Mouse (Mus musculus) G1E (cell line): ENCODE results near the gene Large2. TPM values are rescaled to one million over a fixed set of nuclear protein-coding genes. Genes with fewer than 3 reads are reported as not detected.

Source experiments
- ATAC-seq: 2 replicates; pipeline ENCODE4 v1.8.0; 2016; ENCODE audit warnings: mild to moderate bottlenecking; ENCODE audit not compliant: insufficient number of reproducible peaks, poor library complexity, low FRiP score, severe bottlenecking; ENCODE audit errors: extremely low read depth
- DNase-seq: peaks from one replicate; pipeline ENCODE4 v3.0.0; 2012; ENCODE audit warnings: low spot score
- H3K27me3 ChIP-seq: 2 replicates; pipeline ENCODE4 v1.6.1; 2012; ENCODE audit warnings: mild to moderate bottlenecking, low read length, inconsistent platforms; ENCODE audit not compliant: insufficient read depth
- H3K36me3 ChIP-seq: replicated peaks from 2 replicates; pipeline ENCODE3; 2012; ENCODE audit warnings: mild to moderate bottlenecking, inconsistent platforms
- H3K4me1 ChIP-seq: 2 replicates; pipeline ENCODE4 v1.6.1; 2012; ENCODE audit warnings: low read depth, low read length, inconsistent platforms, mixed read lengths; ENCODE audit not compliant: insufficient read depth
- H3K4me3 ChIP-seq: 2 replicates; pipeline ENCODE4 v1.5.1; 2012; ENCODE audit warnings: low read depth, mild to moderate bottlenecking, inconsistent platforms, low read length, moderate library complexity, mixed read lengths
- H3K9me3 ChIP-seq: replicated peaks from 2 replicates; pipeline ENCODE4 v1.6.1; 2012; ENCODE audit warnings: inconsistent platforms
- CTCF ChIP-seq: IDR thresholded peaks from 2 replicates; pipeline ENCODE4 v1.5.1; 2012; ENCODE audit warnings: low read depth, low read length, inconsistent platforms, mixed read lengths
- GATA1 ChIP-seq: IDR thresholded peaks from 2 replicates; pipeline ENCODE4 v1.6.1; 2012; ENCODE audit warnings: borderline replicate concordance, low read length, inconsistent platforms, mixed read lengths
- GATA2 ChIP-seq: IDR thresholded peaks from 2 replicates; pipeline ENCODE4 v1.6.1; 2012; ENCODE audit warnings: low read depth, low read length, inconsistent platforms, borderline replicate concordance
- POLR2AphosphoS5 ChIP-seq: IDR thresholded peaks from 2 replicates; pipeline ENCODE4 v1.6.1; 2012; ENCODE audit warnings: low read depth, low read length, inconsistent platforms; ENCODE audit not compliant: insufficient replicate concordance
- TAL1 ChIP-seq: conservative IDR thresholded peaks from 2 replicates; pipeline ENCODE4 v1.6.1; 2012; ENCODE audit warnings: low read depth, low read length, inconsistent platforms, mixed read lengths
- polyA plus RNA-seq: library from polyadenylated mRNA; stranded (reverse); fragments of >175 nt; gene quantifications from 2 replicates; pipeline ENCODE4 v1.2.3, GENCODE M21; 2012
- total RNA-seq, 2 experiments: library from RNA; stranded (forward) in 1 of 2; stranded (reverse) in 1 of 2; fragments of 200-1000 nt in 1 of 2; fragments of >200 nt in 1 of 2; fragmentation: Nextera tagmentation in 1 of 2; gene quantifications; 2 replicates each; pipeline ENCODE4 v1.2.3; 2014 to 2017

The Large2 gene
- total and polyA plus RNA-seq, 3 experiments = 0.05 TPM; not detected in 2

DNA sequence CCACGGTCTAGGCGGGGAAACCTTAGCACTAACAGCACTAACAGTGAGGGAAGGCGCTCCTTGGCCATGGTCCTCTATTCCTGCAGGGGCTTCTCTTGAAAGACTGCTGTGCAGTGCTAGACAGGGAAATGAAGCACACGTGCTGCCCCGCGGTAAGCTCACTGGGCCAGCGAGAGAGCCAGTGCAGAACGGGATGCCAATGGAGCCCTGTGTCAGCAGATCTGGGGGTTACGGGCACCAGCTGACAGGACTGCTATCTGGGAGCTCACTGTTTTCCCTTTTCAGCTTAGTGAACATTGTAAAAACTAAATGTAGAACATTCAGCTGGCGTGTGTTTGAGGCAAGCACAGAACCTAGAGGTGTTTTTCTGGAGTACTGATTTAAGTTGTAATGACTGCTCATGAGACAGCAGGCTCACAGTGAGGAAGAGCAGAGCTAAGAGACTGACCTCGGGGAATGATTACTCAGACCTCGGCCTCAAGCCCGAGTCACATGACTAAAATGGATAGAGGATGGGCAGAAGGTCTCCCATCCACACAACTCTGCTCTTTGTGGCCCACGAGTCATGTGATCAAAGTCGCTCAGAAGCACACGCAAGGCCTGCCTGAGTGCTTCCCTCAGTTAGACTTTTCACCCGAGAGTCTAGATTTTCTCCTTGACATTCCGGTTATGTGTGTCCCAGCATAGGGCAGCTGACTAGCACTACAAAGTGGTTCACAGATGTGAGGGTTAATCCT is 33.8 kb upstream of the Large2 start:
- no peak; the same call in none of the 2 replicates for ATAC-seq
- TF ChIP-seq GATA1 (no peak), TAL1 (no peak), CTCF (no peak), GATA2 (no peak), POLR2AphosphoS5 (no peak)
- no peak overlapping the region for H3K4me3 ChIP-seq
- peaks cover 100% of the 10 kb centered on the region for H3K36me3 ChIP-seq
- no peaks in the 10 kb centered on the region for H3K27me3 ChIP-seq
- H3K9me3 ChIP-seq = no peaks in the 10 kb centered on the region
- H3K4me1 ChIP-seq = no peaks in the 10 kb centered on the region; the same call in 1 of the 2 replicates
- no peak for DNase-seq

DNA sequence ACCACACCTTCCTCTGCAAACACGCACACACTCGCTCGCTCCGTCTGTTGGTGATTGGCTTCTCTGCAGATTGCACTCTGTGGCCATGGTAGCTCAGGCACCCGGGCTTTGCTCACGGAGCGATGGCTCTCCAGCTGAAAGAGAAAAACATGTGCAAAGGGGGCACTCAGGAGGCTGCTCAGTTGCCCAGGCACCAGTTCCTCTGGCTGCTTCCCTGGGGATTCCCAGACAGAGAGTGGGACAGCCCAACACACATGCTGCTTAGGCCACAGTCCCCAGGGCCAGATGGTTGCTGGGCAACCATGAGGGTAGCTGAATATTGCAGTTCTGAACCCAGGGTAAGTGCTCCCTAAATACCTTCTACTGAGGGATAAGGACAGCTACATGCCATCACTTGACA is 31.0 kb upstream of the Large2 start:
- no peak for ATAC-seq
- TF ChIP-seq TAL1 (no peak), GATA1 (no peak), CTCF (no peak), POLR2AphosphoS5 (no peak), GATA2 (no peak)
- peaks cover 86% of the 10 kb centered on the region for H3K36me3 ChIP-seq
- H3K4me3 ChIP-seq = no peak overlapping the region
- peaks cover 4% of the 10 kb centered on the region; the same call in 1 of the 2 replicates for H3K4me1 ChIP-seq
- peaks cover 9% of the 10 kb centered on the region for H3K9me3 ChIP-seq
- DNase-seq = no peak
- peaks cover under 1% of the 10 kb centered on the region; the same call in 1 of the 2 replicates for H3K27me3 ChIP-seq

DNA sequence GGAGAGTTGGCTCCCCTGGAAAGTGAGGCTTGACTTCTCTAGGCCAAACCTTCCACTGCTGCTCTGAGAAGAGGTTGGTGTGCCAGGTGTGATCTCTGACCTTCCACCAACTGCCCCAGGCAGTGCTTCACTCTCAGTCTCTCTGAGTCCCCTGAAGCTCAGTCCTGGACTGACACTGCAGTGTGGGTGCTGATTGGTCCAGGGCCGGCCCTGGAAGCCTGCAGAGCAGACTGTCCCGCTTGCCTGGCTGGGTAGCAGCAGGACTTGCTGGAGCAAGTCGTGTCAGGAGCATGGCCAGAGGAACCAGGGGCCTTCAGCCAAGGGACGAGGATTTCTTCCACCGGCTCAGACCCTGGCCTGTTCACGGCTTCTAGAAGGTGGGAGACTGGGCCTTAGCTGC is 30.1 kb upstream of the Large2 start:
- TF ChIP-seq GATA2 (no peak), TAL1 (no peak), POLR2AphosphoS5 (no peak), CTCF (no peak), GATA1 (no peak)
- ATAC-seq (no peak), DNase-seq (no peak)
- Histone ChIP-seq H3K36me3 (peaks cover 76% of the 10 kb centered on the region), H3K9me3 (peaks cover 14% of the 10 kb centered on the region), H3K27me3 (peaks cover 5% of the 10 kb centered on the region; the same call in 1 of the 2 replicates), H3K4me3 (no peak overlapping the region), H3K4me1 (peaks cover 4% of the 10 kb centered on the region; the same call in 1 of the 2 replicates)

DNA sequence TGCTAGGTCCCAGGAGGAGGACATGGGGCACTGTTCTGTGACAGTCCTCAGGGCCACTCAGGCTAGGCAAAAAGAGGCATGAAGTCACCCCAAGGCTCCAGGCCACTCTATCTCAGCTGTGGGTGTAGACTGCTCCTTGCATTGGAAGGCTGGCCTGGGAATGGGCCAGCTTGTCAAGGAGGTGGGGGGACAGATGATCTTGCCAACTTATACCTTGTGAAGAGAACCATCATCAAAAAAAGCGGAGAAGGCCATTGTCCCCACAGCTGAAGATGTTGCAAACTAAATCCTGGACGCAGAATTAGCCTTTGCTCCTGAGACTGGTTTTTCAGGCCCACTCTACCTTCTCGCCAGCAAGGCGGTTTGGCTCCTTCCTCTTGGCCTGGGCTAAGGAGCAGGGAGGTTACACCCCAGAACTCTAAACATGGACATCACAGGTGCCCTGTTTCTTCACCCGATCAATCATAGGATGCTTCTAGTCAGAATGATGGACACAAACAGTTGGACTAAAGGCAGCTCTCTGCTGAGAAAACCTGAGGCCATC is 29.2 kb upstream of the Large2 start:
- TF ChIP-seq POLR2AphosphoS5 (no peak), TAL1 (no peak), CTCF (no peak), GATA1 (no peak), GATA2 (no peak)
- Histone ChIP-seq H3K9me3 (peaks cover 14% of the 10 kb centered on the region), H3K4me1 (peaks cover 4% of the 10 kb centered on the region; the same call in 1 of the 2 replicates), H3K27me3 (peaks cover 11% of the 10 kb centered on the region; the same call in 1 of the 2 replicates), H3K36me3 (peaks cover 67% of the 10 kb centered on the region), H3K4me3 (no peak overlapping the region)
- no peak for ATAC-seq
- no peak for DNase-seq

DNA sequence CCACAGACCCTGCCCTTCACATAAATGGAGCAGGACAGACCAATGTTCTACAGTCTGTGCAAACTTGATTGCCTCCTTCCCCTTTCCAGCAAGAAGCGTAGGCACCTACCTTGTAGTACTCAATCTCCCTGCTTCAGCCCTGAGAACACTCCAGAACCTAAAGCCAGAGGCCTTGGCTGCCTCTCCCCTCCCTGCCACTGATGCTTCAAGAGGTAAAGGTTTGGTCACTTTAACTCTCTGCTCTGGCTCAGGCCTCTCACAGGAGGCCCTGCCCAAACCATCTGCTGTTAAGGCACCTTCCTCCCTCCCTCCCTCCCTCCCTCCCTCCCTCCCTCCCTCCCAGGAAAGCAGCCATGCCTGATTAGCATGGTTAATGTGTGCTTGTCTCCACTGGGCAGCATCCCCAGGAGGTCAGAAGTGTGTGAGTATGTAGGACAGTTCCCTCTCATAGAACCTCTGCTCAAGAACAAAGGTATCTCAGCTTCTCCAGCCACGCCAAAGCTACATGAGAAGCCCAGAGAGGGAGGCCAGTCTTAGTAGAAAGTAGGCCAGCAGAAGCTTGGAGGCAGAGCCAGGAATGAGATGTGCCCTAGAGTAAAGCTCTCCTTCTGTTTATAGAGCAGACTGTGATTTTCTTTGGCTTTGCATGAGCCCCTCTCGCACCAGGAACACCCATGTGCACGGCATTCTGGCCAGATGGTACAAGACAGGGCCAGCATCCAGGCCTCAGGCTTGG is 28.1 kb upstream of the Large2 start:
- Histone ChIP-seq H3K27me3 (peaks cover 11% of the 10 kb centered on the region; the same call in 1 of the 2 replicates), H3K36me3 (peaks cover 56% of the 10 kb centered on the region), H3K4me3 (no peak overlapping the region), H3K4me1 (0 out of 2 replicates have a peak, but pooled peaks cover 4% of the 10 kb centered on the region), H3K9me3 (peaks cover 14% of the 10 kb centered on the region)
- ATAC-seq (no peak), DNase-seq (no peak)
- TF ChIP-seq GATA1 = no peak
- TF ChIP-seq CTCF = no peak
- TF ChIP-seq GATA2 = no peak
- no peak for TF ChIP-seq TAL1
- TF ChIP-seq POLR2AphosphoS5 = no peak; the same call in 1 of the 2 replicates

DNA sequence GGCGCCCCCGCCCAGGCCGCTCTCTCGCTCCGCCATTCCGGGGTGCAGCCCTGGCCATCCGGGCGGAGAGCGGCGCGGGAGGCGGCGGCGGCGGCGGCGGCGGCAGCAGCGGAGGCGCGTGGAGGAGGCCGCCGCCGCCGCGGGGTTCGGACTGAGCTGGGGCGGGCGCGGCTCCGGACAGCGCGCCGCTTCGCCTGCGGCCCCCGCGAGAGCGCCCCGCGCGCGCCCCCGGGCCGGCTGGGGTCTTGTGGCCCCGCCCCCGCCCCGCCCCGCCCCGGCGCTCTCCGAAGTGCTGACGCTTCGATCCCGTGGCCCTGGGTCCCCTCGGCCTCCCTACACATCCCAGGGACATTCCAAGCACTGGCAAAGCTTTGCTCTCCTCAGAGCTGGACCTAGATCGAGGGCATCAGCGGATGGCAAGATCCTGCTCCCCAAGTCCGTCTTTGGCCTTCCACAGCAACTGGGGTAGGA is 26.5 kb upstream of the Large2 start, which contains the start of gene Mapk8ip1:
Mapk8ip1 (minus strand) TSS at position 173 of the 471 bp plus-strand sequence.
- H3K27me3 ChIP-seq = peaks cover 24% of the 10 kb centered on the region
- ATAC-seq (no peak), DNase-seq (no peak)
- peaks cover 40% of the 10 kb centered on the region for H3K36me3 ChIP-seq
- H3K4me3 ChIP-seq = peak within 1 kb of the TSS; percentile 14; the same call in 1 of the 2 replicates
- no peak for TF ChIP-seq TAL1
- no peak for TF ChIP-seq GATA1
- TF ChIP-seq GATA2 = no peak
- TF ChIP-seq POLR2AphosphoS5 = no peak
- TF ChIP-seq CTCF = no peak
- peaks cover 14% of the 10 kb centered on the region for H3K9me3 ChIP-seq
- 0 out of 2 replicates have a peak, but pooled peaks cover 4% of the 10 kb centered on the region for H3K4me1 ChIP-seq
